Mouse (Mus musculus) MEL (cell line): ENCODE data around the gene Acly. TPM values are rescaled to one million over a fixed set of nuclear protein-coding genes. Genes with fewer than 3 reads are reported as not detected.

Experiments used
- DNase-seq: peaks from one replicate; pipeline ENCODE4 v3.0.0; 2011; ENCODE audit warnings: low read depth, low spot score
- H3K27ac ChIP-seq: 2 replicates; pipeline ENCODE4 v1.5.1; 2012; ENCODE audit warnings: low read depth, mild to moderate bottlenecking, control low read depth, low read length, moderate library complexity; ENCODE audit not compliant: control insufficient read depth
- H3K27me3 ChIP-seq, 2 experiments: fragments of 150-350 bp in 1 of 2; sonication (generic) in 1 of 2; 2 replicates each; pipeline ENCODE4 v1.6.1; 2012; ENCODE audit warnings: low read length in 2 of 2, mild to moderate bottlenecking in 2 of 2, improper control_type of control experiment in 1 of 2, moderate library complexity in 1 of 2; ENCODE audit not compliant: insufficient read depth in 2 of 2, control insufficient read depth in 1 of 2
- H3K36me3 ChIP-seq, 2 experiments: 2 replicates each; pipeline ENCODE4 v1.6.1; 2012 to 2014; ENCODE audit warnings: low read length in 2 of 2, improper control_type of control experiment in 1 of 2, inconsistent platforms in 1 of 2, mild to moderate bottlenecking in 1 of 2; ENCODE audit not compliant: insufficient read depth in 2 of 2, control insufficient read depth in 1 of 2
- H3K4me1 ChIP-seq, 2 experiments: fragments of 150-350 bp in 1 of 2; sonication (generic) in 1 of 2; 2 replicates each; pipeline ENCODE4 v1.6.1; 2012; ENCODE audit warnings: low read length in 2 of 2, improper control_type of control experiment in 1 of 2, mild to moderate bottlenecking in 1 of 2; ENCODE audit not compliant: insufficient read depth in 2 of 2, control insufficient read depth in 1 of 2
- H3K4me3 ChIP-seq, 2 experiments: fragments of 150-350 bp in 1 of 2; sonication (generic) in 1 of 2; 2 replicates each; pipeline ENCODE4 v1.5.1; 2012; ENCODE audit warnings: low read depth in 2 of 2, low read length in 2 of 2, mild to moderate bottlenecking in 2 of 2, moderate library complexity in 2 of 2, control low read depth in 1 of 2, improper control_type of control experiment in 1 of 2; ENCODE audit not compliant: control insufficient read depth in 1 of 2, insufficient read depth in 1 of 2
- H3K79me2 ChIP-seq: 2 replicates; pipeline ENCODE4 v1.6.1; 2012; ENCODE audit warnings: mild to moderate bottlenecking, low read length, moderate library complexity; ENCODE audit not compliant: control insufficient read depth, poor library complexity, insufficient read depth
- H3K9ac ChIP-seq: 2 replicates; pipeline ENCODE4 v1.6.1; 2012; ENCODE audit warnings: low read depth, mild to moderate bottlenecking, control low read depth, low read length, moderate library complexity; ENCODE audit not compliant: control insufficient read depth, poor library complexity, severe bottlenecking
- H3K9me3 ChIP-seq: fragments of 150-350 bp; sonication (generic); replicated peaks from 2 replicates; pipeline ENCODE4 v1.6.1; 2012; ENCODE audit warnings: mild to moderate bottlenecking, low read length, improper control_type of control experiment, moderate library complexity; ENCODE audit not compliant: insufficient read depth
- BHLHE40 ChIP-seq: IDR thresholded peaks from 2 replicates; pipeline ENCODE4 v1.6.1; 2012; ENCODE audit warnings: low read depth, mild to moderate bottlenecking, inconsistent platforms, low read length, improper control_type of control experiment, borderline replicate concordance
- CHD2 ChIP-seq: IDR thresholded peaks from 2 replicates; pipeline ENCODE4 v1.6.1; 2011; ENCODE audit warnings: low read length, improper control_type of control experiment
- CTCF ChIP-seq, 3 experiments: IDR thresholded peaks in 2 of 3; conservative IDR thresholded peaks in 1 of 3; 2 replicates each; pipeline ENCODE4 v1.5.1; 2011 to 2012; ENCODE audit warnings: low read length in 3 of 3, low read depth in 2 of 3, mild to moderate bottlenecking in 2 of 3, improper control_type of control experiment in 1 of 3, inconsistent platforms in 1 of 3, mixed read lengths in 1 of 3, moderate library complexity in 1 of 3; ENCODE audit not compliant: control insufficient read depth in 1 of 3, insufficient read depth in 1 of 3, poor library complexity in 1 of 3, severe bottlenecking in 1 of 3
- E2F4 ChIP-seq: IDR thresholded peaks from 2 replicates; pipeline ENCODE4 v1.6.1; 2011; ENCODE audit warnings: low read depth, low read length, improper control_type of control experiment, borderline replicate concordance
- GABPA ChIP-seq: IDR thresholded peaks from 2 replicates; pipeline ENCODE4 v1.6.1; 2012; ENCODE audit warnings: low read depth, mild to moderate bottlenecking, inconsistent platforms, low read length, improper control_type of control experiment, moderate library complexity
- GATA1 ChIP-seq: IDR thresholded peaks from 2 replicates; pipeline ENCODE4 v1.6.1; 2011; ENCODE audit warnings: low read depth, low read length, improper control_type of control experiment
- HCFC1 ChIP-seq: IDR thresholded peaks from 2 replicates; pipeline ENCODE4 v1.6.1; 2012; ENCODE audit warnings: low read depth, mild to moderate bottlenecking, inconsistent platforms, low read length, improper control_type of control experiment, moderate library complexity
- JUND ChIP-seq: IDR thresholded peaks from 2 replicates; pipeline ENCODE4 v1.6.1; 2011; ENCODE audit warnings: low read depth, mild to moderate bottlenecking, improper control_type of control experiment, low read length
- KAT2A ChIP-seq: conservative IDR thresholded peaks from 2 replicates; pipeline ENCODE4 v1.6.1; 2012; ENCODE audit warnings: low read depth, low read length, improper control_type of control experiment, inconsistent platforms
- MAX ChIP-seq: IDR thresholded peaks from 2 replicates; pipeline ENCODE4 v1.6.1; 2011; ENCODE audit warnings: low read length, improper control_type of control experiment
- MXI1 ChIP-seq: IDR thresholded peaks from 2 replicates; pipeline ENCODE4 v1.6.1; 2011; ENCODE audit warnings: mild to moderate bottlenecking, low read depth, low read length, improper control_type of control experiment
- MYB ChIP-seq: IDR thresholded peaks from 2 replicates; pipeline ENCODE4 v1.6.1; 2011; ENCODE audit warnings: mild to moderate bottlenecking, low read depth, low read length, improper control_type of control experiment
- MYC ChIP-seq: IDR thresholded peaks from 2 replicates; pipeline ENCODE4 v1.6.1; 2011; ENCODE audit warnings: low read depth, mild to moderate bottlenecking, low read length, improper control_type of control experiment, moderate library complexity
- NELFE ChIP-seq: IDR thresholded peaks from 2 replicates; pipeline ENCODE4 v1.6.1; 2011; ENCODE audit warnings: low read depth, low read length, improper control_type of control experiment
- NRF1 ChIP-seq: IDR thresholded peaks from 2 replicates; pipeline ENCODE4 v1.6.1; 2014; ENCODE audit warnings: low read depth, mild to moderate bottlenecking, inconsistent platforms, low read length, improper control_type of control experiment, moderate library complexity; ENCODE audit not compliant: poor library complexity, insufficient read depth, severe bottlenecking
- POLR2A ChIP-seq, 2 experiments: IDR thresholded peaks; 2 replicates each; pipeline ENCODE4 v1.6.1; 2011 to 2012; ENCODE audit warnings: low read length in 2 of 2, mild to moderate bottlenecking in 2 of 2, control low read depth in 1 of 2, improper control_type of control experiment in 1 of 2, low read depth in 1 of 2, moderate library complexity in 1 of 2; ENCODE audit not compliant: control insufficient read depth in 1 of 2, insufficient read depth in 1 of 2, poor library complexity in 1 of 2
- RAD21 ChIP-seq: IDR thresholded peaks from 2 replicates; pipeline ENCODE4 v1.6.1; 2011; ENCODE audit warnings: mild to moderate bottlenecking, low read depth, low read length, improper control_type of control experiment
- RCOR1 ChIP-seq: IDR thresholded peaks from 2 replicates; pipeline ENCODE4 v1.6.1; 2012; ENCODE audit warnings: low read depth, mild to moderate bottlenecking, inconsistent platforms, low read length, improper control_type of control experiment
- SIN3A ChIP-seq: IDR thresholded peaks from 2 replicates; pipeline ENCODE4 v1.6.1; 2012; ENCODE audit warnings: low read length, improper control_type of control experiment, inconsistent platforms
- SMC3 ChIP-seq: IDR thresholded peaks from 2 replicates; pipeline ENCODE4 v1.6.1; 2011; ENCODE audit warnings: low read depth, low read length, improper control_type of control experiment
- TAL1 ChIP-seq: IDR thresholded peaks from 2 replicates; pipeline ENCODE4 v1.6.1; 2012; ENCODE audit warnings: mild to moderate bottlenecking, inconsistent platforms, low read length, moderate library complexity, mixed read lengths
- TBP ChIP-seq: IDR thresholded peaks from 2 replicates; pipeline ENCODE4 v1.8.0; 2011; ENCODE audit warnings: low read depth, low read length, improper control_type of control experiment
- ZMIZ1 ChIP-seq: IDR thresholded peaks from 2 replicates; pipeline ENCODE4 v1.6.1; 2012; ENCODE audit warnings: low read depth, mild to moderate bottlenecking, inconsistent platforms, low read length, improper control_type of control experiment, moderate library complexity
- ZNF384 ChIP-seq: IDR thresholded peaks from 2 replicates; pipeline ENCODE4 v1.6.1; 2012; ENCODE audit warnings: low read depth, mild to moderate bottlenecking, inconsistent platforms, low read length, improper control_type of control experiment
- polyA plus RNA-seq, 2 experiments: library from polyadenylated mRNA; stranded (reverse) in 1 of 2; unstranded in 1 of 2; fragments of >175 nt in 1 of 2; fragments of >200 nt in 1 of 2; gene quantifications; 2 replicates each; pipeline versions ENCODE4 v1.2.1 to v1.2.4; 2012; ENCODE audit warnings: low replicate concordance in 2 of 2, low read depth in 1 of 2; ENCODE audit not compliant: insufficient read length in 2 of 2, insufficient read depth in 1 of 2, missing spikeins in 1 of 2
- total RNA-seq: library from RNA; depleted of rRNA; stranded (reverse); fragments of 300-350 nt; gene quantifications from 2 replicates; pipeline ENCODE4 v1.2.3, GENCODE M21; 2012

Acly gene
- total and polyA plus RNA-seq, 3 experiments = 167 to 234 TPM; not detected in 1

DNA sequence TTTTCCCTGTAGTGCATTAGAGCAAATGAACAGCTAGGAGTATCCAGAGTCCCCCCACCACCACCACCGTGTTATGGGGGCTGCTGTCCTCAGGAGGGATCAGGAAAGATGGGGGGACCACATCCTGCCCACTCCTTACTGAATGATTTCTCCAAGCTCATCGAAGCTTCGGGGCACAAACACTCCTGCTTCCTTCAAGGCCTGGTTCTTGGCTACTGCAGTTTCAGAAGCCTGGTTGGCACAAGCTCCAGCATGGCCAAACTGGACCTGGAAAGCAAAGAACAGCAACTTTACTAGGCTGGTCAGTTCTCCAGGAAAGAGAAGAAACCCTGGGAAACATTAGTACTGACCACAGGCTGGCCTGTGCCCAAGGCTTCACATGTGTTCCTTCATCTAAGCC lies 43.3 kb downstream of the Acly start:
- TF ChIP-seq TAL1 = no peak
- TF ChIP-seq MYB = no peak
- TF ChIP-seq RCOR1 = no peak
- TF ChIP-seq RAD21 = no peak
- TF ChIP-seq JUND = no peak
- no peak for TF ChIP-seq NRF1
- TF ChIP-seq ZNF384 = no peak
- TF ChIP-seq MAX = no peak
- no peak for TF ChIP-seq TBP
- no peak for TF ChIP-seq KAT2A
- TF ChIP-seq GABPA = no peak
- no peak for TF ChIP-seq GATA1
- TF ChIP-seq CTCF (IDR thresholded peaks at IDR 0.05 in 2 of 3, conservative IDR thresholded peaks at IDR 0.05 in 1 of 3; ENCODE audit: control insufficient read depth in 1 of 3, insufficient read depth in 1 of 3, low read depth in 2 of 3, low read length in 3 of 3, poor library complexity in 1 of 3, severe bottlenecking in 1 of 3) = no peak
- TF ChIP-seq HCFC1 = no peak
- TF ChIP-seq SMC3 = no peak
- no peak for TF ChIP-seq MYC
- TF ChIP-seq SIN3A = no peak
- no peak for TF ChIP-seq MXI1
- H3K9me3 ChIP-seq = no peaks in the 10 kb centered on the region
- no peak overlapping the region for H3K4me3 ChIP-seq
- no peak overlapping the region for H3K27ac ChIP-seq
- no peaks in the 10 kb centered on the region for H3K79me2 ChIP-seq
- H3K9ac ChIP-seq = no peak overlapping the region
- peaks cover 0 to 47% of the 10 kb centered on the region in 2 experiments; a peak in 2 of 4 replicates for H3K36me3 ChIP-seq
- H3K4me1 ChIP-seq = no peaks in the 10 kb centered on the region
- DNase-seq = no peak
- H3K27me3 ChIP-seq = no peaks in the 10 kb centered on the region

DNA sequence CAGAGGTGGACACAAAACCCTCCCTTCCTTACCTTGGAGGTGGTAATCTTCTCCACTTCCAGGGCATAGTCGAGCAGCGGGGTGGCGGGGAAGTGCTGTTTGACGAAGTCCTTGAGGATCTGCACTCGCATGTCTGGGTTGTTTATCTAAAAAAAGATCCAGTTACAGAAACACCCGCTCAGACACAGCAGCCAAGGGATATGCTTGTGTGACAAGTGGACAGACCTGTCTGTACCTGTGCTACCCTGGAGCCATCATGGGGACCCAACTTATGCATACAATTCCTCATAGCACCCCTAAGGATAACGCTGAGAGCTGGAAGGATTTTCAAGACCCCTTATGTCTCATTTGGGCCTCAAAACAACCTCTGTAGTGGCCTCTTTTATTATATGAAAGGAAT lies 48.6 kb downstream of the Acly start:
- peaks cover 5 to 43% of the 10 kb centered on the region in 2 experiments; a peak in 3 of 4 replicates for H3K36me3 ChIP-seq
- no peak overlapping the region for H3K9ac ChIP-seq
- H3K79me2 ChIP-seq = no peaks in the 10 kb centered on the region
- H3K27ac ChIP-seq = no peak overlapping the region
- H3K27me3 ChIP-seq = no peaks in the 10 kb centered on the region
- H3K9me3 ChIP-seq = no peaks in the 10 kb centered on the region
- DNase-seq = no peak
- TF ChIP-seq BHLHE40 (no peak), CHD2 (no peak), ZMIZ1 (no peak), POLR2A (IDR thresholded peaks at IDR 0.05; ENCODE audit: control insufficient read depth in 1 of 2, insufficient read depth in 1 of 2, low read depth in 1 of 2, low read length in 2 of 2, poor library complexity in 1 of 2) (no peak), CTCF (IDR thresholded peaks at IDR 0.05 in 2 of 3, conservative IDR thresholded peaks at IDR 0.05 in 1 of 3; ENCODE audit: control insufficient read depth in 1 of 3, insufficient read depth in 1 of 3, low read depth in 2 of 3, low read length in 3 of 3, poor library complexity in 1 of 3, severe bottlenecking in 1 of 3) (no peak), MAX (no peak), JUND (no peak), E2F4 (no peak), NELFE (no peak)
- H3K4me1 ChIP-seq = peaks cover 2 to 3% of the 10 kb centered on the region in 2 experiments; a peak in 1 of 4 replicates
- no peak overlapping the region for H3K4me3 ChIP-seq
